In the genomic region with DNA sequence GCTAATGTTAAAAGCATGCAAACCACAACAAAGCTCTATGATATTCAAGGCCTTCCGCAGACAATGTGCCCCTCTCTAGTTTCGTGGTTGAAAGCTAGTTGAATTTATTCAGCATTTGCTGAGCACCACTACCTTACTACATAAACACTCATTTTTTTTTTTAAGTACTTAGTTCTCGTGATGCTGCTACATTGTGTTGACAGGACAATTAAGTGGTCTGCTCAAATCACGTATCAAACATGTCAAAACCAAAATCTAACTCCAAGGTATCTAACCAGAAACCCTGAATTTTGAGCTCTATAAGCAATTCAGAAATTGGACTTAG, we compare ENCODE assay signal across 8 mouse cellular contexts. TPM values are rescaled to one million over a fixed set of nuclear protein-coding genes. Genes with fewer than 3 reads are reported as not detected.
A peak's percentile ranks its signal among the peaks of the same experiment; 100 is the strongest.
DNase-seq lines count a peak whose midpoint lies in the region; ATAC-seq and TF ChIP-seq lines count a peak whose summit lies in the region.

No protein-coding gene starts in this region.

- H3K36me3 ChIP-seq in embryonic facial prominence, embryonic 14.5 days (ENCODE audit: control insufficient read depth, insufficient read depth, low read length), result no peaks in the 10 kb centered on the region
- no peaks in the 10 kb centered on the region for H3K36me3 ChIP-seq in intestine, postnatal 0 days (ENCODE audit: control insufficient read depth, insufficient read depth)
- no peaks in the 10 kb centered on the region for H3K36me3 ChIP-seq in neural tube, embryonic 12.5 days

- H3K9ac ChIP-seq in embryonic facial prominence, embryonic 14.5 days (ENCODE audit: low read depth, low read length), result no peak overlapping the region
- peak overlapping the region; percentile 91; the same call in 1 of the 2 replicates for H3K9ac ChIP-seq in intestine, postnatal 0 days (ENCODE audit: low read depth, low read length)
- no peak overlapping the region for H3K9ac ChIP-seq in neural tube, embryonic 12.5 days

- no peak for TF ChIP-seq CTCF in left cerebral cortex, adult 2 months (IDR thresholded peaks at IDR 0.05)
- no peak for TF ChIP-seq CTCF in intestine, postnatal 0 days (IDR thresholded peaks at IDR 0.05; ENCODE audit: low read depth)

- H3K4me1 ChIP-seq in embryonic facial prominence, embryonic 14.5 days (ENCODE audit: control insufficient read depth, insufficient read depth, low read length), result 0 out of 2 replicates have a peak, but pooled peaks cover 5% of the 10 kb centered on the region
- peaks cover 7% of the 10 kb centered on the region for H3K4me1 ChIP-seq in intestine, postnatal 0 days (replicated peaks; ENCODE audit: control insufficient read depth, insufficient read depth, low read length)
- peaks cover 6% of the 10 kb centered on the region for H3K4me1 ChIP-seq in neural tube, embryonic 12.5 days

- H3K4me2 ChIP-seq in embryonic facial prominence, embryonic 14.5 days (ENCODE audit: low read depth, low read length), result peak overlapping the region; percentile 84
- peak overlapping the region; percentile 93 for H3K4me2 ChIP-seq in intestine, postnatal 0 days (replicated peaks; ENCODE audit: low read depth)
- peak overlapping the region; percentile 90 for H3K4me2 ChIP-seq in neural tube, embryonic 12.5 days (replicated peaks)

- WGBS in embryonic facial prominence, embryonic 14.5 days, result 16% methylated on average over 4 of the region's 4 CpGs
- WGBS in intestine, postnatal 0 days, result 10% methylated on average over 4 of the region's 4 CpGs
- WGBS in neural tube, embryonic 12.5 days, result 22% methylated on average over 4 of the region's 4 CpGs

- H3K4me3 ChIP-seq in left cerebral cortex, adult 2 months, result peak overlapping the region; percentile 88
- peak overlapping the region; percentile 76 for H3K4me3 ChIP-seq in embryonic facial prominence, embryonic 14.5 days (ENCODE audit: low read depth, low read length)
- peak overlapping the region; percentile 87 for H3K4me3 ChIP-seq in intestine, postnatal 0 days (ENCODE audit: low read depth, low read length)
- peak overlapping the region; percentile 91 for H3K4me3 ChIP-seq in neural tube, embryonic 12.5 days

- intact Hi-C loops in left cerebral cortex, adult 2 months (cut with DNase I), result loop anchor here (2.0 kb wide), 1 partner anchor 27 kb away; the partner anchor contains the start of gene Itpr1

- H3K27me3 ChIP-seq in embryonic facial prominence, embryonic 14.5 days (replicated peaks; ENCODE audit: control insufficient read depth, insufficient read depth, low read length), result no peaks in the 10 kb centered on the region
- no peaks in the 10 kb centered on the region for H3K27me3 ChIP-seq in intestine, postnatal 0 days (replicated peaks; ENCODE audit: control insufficient read depth, insufficient read depth, low read length)
- 0 out of 2 replicates have a peak, but pooled peaks cover 4% of the 10 kb centered on the region for H3K27me3 ChIP-seq in neural tube, embryonic 12.5 days (replicated peaks)

- no peaks in the 10 kb centered on the region for H3K9me3 ChIP-seq in embryonic facial prominence, embryonic 14.5 days (ENCODE audit: control insufficient read depth, low read length)
- H3K9me3 ChIP-seq in intestine, postnatal 0 days (ENCODE audit: control insufficient read depth), result no peaks in the 10 kb centered on the region
- no peaks in the 10 kb centered on the region for H3K9me3 ChIP-seq in neural tube, embryonic 12.5 days

- DNase-seq in left cerebral cortex, adult 2 months (ENCODE audit: extremely low spot score in 1 of 2, low spot score in 2 of 2), result no peak
- no peak for DNase-seq in left cerebral cortex, adult 18-20 months (ENCODE audit: low spot score in 2 of 2)
- no peak for DNase-seq in embryonic facial prominence, embryonic 14.5 days (ENCODE audit: low spot score)
- DNase-seq in thymus, postnatal 25 days, result no peak
- DNase-seq in adrenal gland, adult (ENCODE audit: inconsistent age in 2 of 2, low spot score in 1 of 2), result no peak
- no peak for DNase-seq in urinary bladder, postnatal 4 days (ENCODE audit: low spot score in 2 of 2)

- H3K27ac ChIP-seq in left cerebral cortex, adult 2 months, result peak overlapping the region; percentile 74
- no peak overlapping the region for H3K27ac ChIP-seq in embryonic facial prominence, embryonic 14.5 days (replicated peaks; ENCODE audit: low read depth, low read length)
- H3K27ac ChIP-seq in intestine, postnatal 0 days (ENCODE audit: low read depth, low read length), result no peak overlapping the region
- no peak overlapping the region for H3K27ac ChIP-seq in neural tube, embryonic 12.5 days

- peak; percentile 34; the same call in 1 of the 2 replicates for ATAC-seq in embryonic facial prominence, embryonic 14.5 days (ENCODE audit: low read depth)
- ATAC-seq in intestine, postnatal 0 days, result peak; percentile 4; the same call in 1 of the 2 replicates
- no peak for ATAC-seq in neural tube, embryonic 12.5 days (ENCODE audit: low FRiP score, low read depth)

RNA-seq across cellular contexts. Expression of gene Sumf1, which starts 0.3 kb away (rescaled TPM):
- 10 to 100 TPM; 22.4 to 24.1 TPM for total RNA-seq in left cerebral cortex, adult 2 months (2021)
- 10 to 100 TPM; 22.4 to 23.8 TPM for total RNA-seq in left cerebral cortex, adult 18-20 months (2021)
- polyA plus RNA-seq in embryonic facial prominence, embryonic 14.5 days (2014; fragmentation: Nextera tagmentation; extraction: Ambion mirVana), result 27.4 and 28.6 TPM in 2 replicates
- polyA plus RNA-seq in intestine, postnatal 0 days (2015; fragmentation: Nextera tagmentation; extraction: Ambion mirVana), result 30.1 and 30.2 TPM in 2 replicates
- polyA plus RNA-seq in neural tube, embryonic 12.5 days (2016; fragmentation: Nextera tagmentation; extraction: Ambion mirVana), result 12.3 and 13.0 TPM in 2 replicates

RNA-seq across cellular contexts. Expression of gene Itpr1, which starts 27.2 kb away (rescaled TPM):
- 100 to 1,000 TPM; 459 to 480 TPM for total RNA-seq in left cerebral cortex, adult 2 months (2021)
- 100 to 1,000 TPM; 477 to 491 TPM for total RNA-seq in left cerebral cortex, adult 18-20 months (2021)
- polyA plus RNA-seq in embryonic facial prominence, embryonic 14.5 days (2014; fragmentation: Nextera tagmentation; extraction: Ambion mirVana), result 9.1 and 11.2 TPM in 2 replicates
- 6.4 and 6.9 TPM in 2 replicates for polyA plus RNA-seq in intestine, postnatal 0 days (2015; fragmentation: Nextera tagmentation; extraction: Ambion mirVana)
- polyA plus RNA-seq in neural tube, embryonic 12.5 days (2016; fragmentation: Nextera tagmentation; extraction: Ambion mirVana), result 6.6 and 6.9 TPM in 2 replicates
